Mouse (Mus musculus): ENCODE results near the gene Catip.

Gene Catip

GRCm38 (mm10) chr1:74341898-74342297, 20.0 kb upstream of the Catip start:
- no peak for ATAC-seq (ENCODE audit: insufficient number of reproducible peaks, low FRiP score, low TSS enrichment)

GRCm38 (mm10) chr1:74342308-74342707, 19.6 kb upstream of the Catip start:
- no peak for ATAC-seq (ENCODE audit: insufficient number of reproducible peaks, low FRiP score, low TSS enrichment)

- ATAC-seq (ENCODE audit: insufficient number of reproducible peaks, low FRiP score, low TSS enrichment), result no peak
Observed at GRCm38 (mm10) chr1:74343161-74343560, 18.7 kb upstream of the Catip start.

GRCm38 (mm10) chr1:74344163-74344916, 17.6 kb upstream of the Catip start:
- no peak for ATAC-seq (ENCODE audit: insufficient number of reproducible peaks, low FRiP score, low TSS enrichment)

GRCm38 (mm10) chr1:74351185-74351769, 10.6 kb upstream of the Catip start:
- ATAC-seq (ENCODE audit: insufficient number of reproducible peaks, low FRiP score, low TSS enrichment), result no peak

GRCm38 (mm10) chr1:74352532-74353096, 9.3 kb upstream of the Catip start:
- no peak for ATAC-seq (ENCODE audit: insufficient number of reproducible peaks, low FRiP score, low TSS enrichment)

GRCm38 (mm10) chr1:74353453-74354229, 8.3 kb upstream of the Catip start:
- no peak for ATAC-seq (ENCODE audit: insufficient number of reproducible peaks, low FRiP score, low TSS enrichment)

GRCm38 (mm10) chr1:74357531-74357930, 4.4 kb upstream of the Catip start:
- ATAC-seq (ENCODE audit: insufficient number of reproducible peaks, low FRiP score, low TSS enrichment), result no peak

GRCm38 (mm10) chr1:74359952-74360517, 1.9 kb upstream of the Catip start:
- no peak for ATAC-seq (ENCODE audit: insufficient number of reproducible peaks, low FRiP score, low TSS enrichment)

- ATAC-seq (ENCODE audit: insufficient number of reproducible peaks, low FRiP score, low TSS enrichment), result no peak
Observed at GRCm38 (mm10) chr1:74362325-74363229, 669 bp downstream of the Catip start.

GRCm38 (mm10) chr1:74363437-74363836, 1.5 kb downstream of the Catip start:
- no peak for ATAC-seq (ENCODE audit: insufficient number of reproducible peaks, low FRiP score, low TSS enrichment)

GRCm38 (mm10) chr1:74364270-74364669, 2.4 kb downstream of the Catip start:
- ATAC-seq (ENCODE audit: insufficient number of reproducible peaks, low FRiP score, low TSS enrichment), result no peak

- peak; percentile 74; the same call in 1 of the 2 replicates for ATAC-seq (ENCODE audit: insufficient number of reproducible peaks, low FRiP score, low TSS enrichment)
Observed at GRCm38 (mm10) chr1:74367886-74368645, 6.2 kb downstream of the Catip start.

- no peak for ATAC-seq (ENCODE audit: insufficient number of reproducible peaks, low FRiP score, low TSS enrichment)
Observed at GRCm38 (mm10) chr1:74370040-74370439, 8.1 kb downstream of the Catip start.

GRCm38 (mm10) chr1:74373372-74373771, 11.5 kb downstream of the Catip start:
- ATAC-seq (ENCODE audit: insufficient number of reproducible peaks, low FRiP score, low TSS enrichment), result no peak

GRCm38 (mm10) chr1:74374980-74375379, 13.1 kb downstream of the Catip start, which contains the start of gene Slc11a1:
Slc11a1 (plus strand) TSS chr1:74375195.
- ATAC-seq (ENCODE audit: insufficient number of reproducible peaks, low FRiP score, low TSS enrichment), result no peak

- ATAC-seq (ENCODE audit: insufficient number of reproducible peaks, low FRiP score, low TSS enrichment), result no peak
Observed at GRCm38 (mm10) chr1:74375561-74375960, 13.7 kb downstream of the Catip start.

- no peak for ATAC-seq (ENCODE audit: insufficient number of reproducible peaks, low FRiP score, low TSS enrichment)
Observed at GRCm38 (mm10) chr1:74376396-74376795, 14.5 kb downstream of the Catip start.

- no peak for ATAC-seq (ENCODE audit: insufficient number of reproducible peaks, low FRiP score, low TSS enrichment)
Observed at GRCm38 (mm10) chr1:74379058-74379504, 17.2 kb downstream of the Catip start.
